Mouse (Mus musculus): ENCODE results near the gene Rhoc. TPM values are rescaled to one million over a fixed set of nuclear protein-coding genes. Genes with fewer than 3 reads are reported as not detected.
A peak's percentile ranks its signal among the peaks of the same experiment; 100 is the strongest.

The Rhoc gene
- polyA plus RNA-seq, 1 experiment from 2014 or later = 62.4 TPM

DNA sequence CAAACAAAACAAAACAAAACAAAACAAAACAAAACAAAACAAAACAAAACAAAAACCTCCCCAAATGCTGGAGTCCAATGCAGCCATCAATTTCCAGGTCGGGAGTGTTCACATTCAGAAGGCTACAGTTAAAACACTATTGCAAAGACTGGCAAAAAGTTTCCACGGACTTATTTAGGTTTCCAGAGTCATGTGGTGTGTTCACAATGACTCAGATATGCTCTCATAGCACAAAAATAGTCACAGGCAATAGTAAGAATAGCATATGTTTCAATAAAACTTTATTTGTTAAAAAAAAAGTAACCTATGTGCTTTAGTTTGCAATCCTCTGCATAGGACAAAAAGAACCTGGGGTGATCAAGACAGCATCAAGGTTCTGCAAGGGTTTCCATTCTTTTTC, 21.0 kb upstream of the Rhoc start:
- Histone ChIP-seq H3K36me3 (ENCODE audit: control insufficient read depth, insufficient read depth, low read length) (no peaks in the 10 kb centered on the region), H3K4me1 (ENCODE audit: control insufficient read depth, insufficient read depth, low read length) (no peaks in the 10 kb centered on the region), H3K4me3 (ENCODE audit: low read depth, low read length) (no peak overlapping the region), H3K9ac (ENCODE audit: low read length) (no peak overlapping the region), H3K27me3 (replicated peaks; ENCODE audit: control insufficient read depth, insufficient read depth, low read length) (no peaks in the 10 kb centered on the region), H3K4me2 (ENCODE audit: low read length) (no peak overlapping the region), H3K27ac (ENCODE audit: low read depth, low read length) (no peak overlapping the region), H3K9me3 (replicated peaks; ENCODE audit: control insufficient read depth, low read length) (no peaks in the 10 kb centered on the region)
- 64% methylated on average over 2 of the region's 2 CpGs for WGBS
- no peak for DNase-seq (ENCODE audit: low spot score)
- ATAC-seq = no peak

DNA sequence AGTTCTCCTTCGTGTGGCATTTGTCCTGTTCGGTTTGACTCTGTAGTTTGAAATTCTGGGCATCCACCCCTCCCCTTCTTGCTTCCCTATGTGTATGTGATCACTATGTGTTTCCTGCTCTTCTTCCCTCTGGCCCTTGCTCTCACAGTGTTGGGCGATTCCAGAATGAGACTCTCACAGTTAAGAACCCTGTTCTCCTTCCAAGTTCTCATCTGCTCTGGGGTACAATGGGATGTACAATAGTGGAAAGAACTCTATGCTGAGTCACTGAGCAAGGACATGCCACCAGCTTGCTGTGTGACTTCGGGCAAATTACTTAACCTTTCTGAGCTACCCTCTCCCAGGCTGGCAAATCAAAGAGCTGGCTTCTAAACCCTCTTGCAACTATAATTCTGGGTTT, 20.5 kb upstream of the Rhoc start:
- no peaks in the 10 kb centered on the region for H3K9me3 ChIP-seq (replicated peaks; ENCODE audit: control insufficient read depth, low read length)
- DNase-seq (ENCODE audit: low spot score) (no peak), ATAC-seq (no peak)
- no peaks in the 10 kb centered on the region for H3K36me3 ChIP-seq (ENCODE audit: control insufficient read depth, insufficient read depth, low read length)
- H3K4me1 ChIP-seq (ENCODE audit: control insufficient read depth, insufficient read depth, low read length) = no peaks in the 10 kb centered on the region
- no peak overlapping the region for H3K9ac ChIP-seq (ENCODE audit: low read length)
- H3K4me2 ChIP-seq (ENCODE audit: low read length) = no peak overlapping the region
- WGBS = 75% methylated on average over 4 of the region's 4 CpGs
- H3K4me3 ChIP-seq (ENCODE audit: low read depth, low read length) = no peak overlapping the region
- H3K27ac ChIP-seq (ENCODE audit: low read depth, low read length) = no peak overlapping the region
- no peaks in the 10 kb centered on the region for H3K27me3 ChIP-seq (replicated peaks; ENCODE audit: control insufficient read depth, insufficient read depth, low read length)

DNA sequence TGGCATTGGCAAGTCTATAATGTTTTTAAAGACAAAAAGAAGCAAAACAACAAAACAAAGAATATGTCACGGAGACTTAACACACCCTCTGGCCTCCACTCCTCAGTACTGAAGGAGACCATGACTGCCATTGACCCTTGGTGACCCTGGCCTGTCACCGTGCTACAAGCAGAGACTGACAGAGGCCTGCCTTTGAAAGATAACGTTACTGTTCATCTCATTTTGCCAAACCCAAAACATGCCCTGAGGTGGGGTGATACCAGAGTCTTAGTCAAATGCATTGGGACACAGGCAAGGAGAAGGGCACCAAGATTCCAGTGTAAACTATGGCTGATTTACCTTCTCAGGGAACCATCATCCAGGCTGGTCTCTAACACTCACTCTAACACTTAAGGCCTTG, 19.0 kb upstream of the Rhoc start:
- DNase-seq (ENCODE audit: low spot score) (no peak), ATAC-seq (no peak)
- Histone ChIP-seq H3K27ac (ENCODE audit: low read depth, low read length) (no peak overlapping the region), H3K36me3 (ENCODE audit: control insufficient read depth, insufficient read depth, low read length) (no peaks in the 10 kb centered on the region), H3K9me3 (replicated peaks; ENCODE audit: control insufficient read depth, low read length) (no peaks in the 10 kb centered on the region), H3K4me2 (ENCODE audit: low read length) (no peak overlapping the region), H3K4me1 (ENCODE audit: control insufficient read depth, insufficient read depth, low read length) (no peaks in the 10 kb centered on the region), H3K27me3 (replicated peaks; ENCODE audit: control insufficient read depth, insufficient read depth, low read length) (no peaks in the 10 kb centered on the region), H3K9ac (ENCODE audit: low read length) (no peak overlapping the region), H3K4me3 (ENCODE audit: low read depth, low read length) (no peak overlapping the region)
- 78% methylated on average over 3 of the region's 3 CpGs for WGBS

DNA sequence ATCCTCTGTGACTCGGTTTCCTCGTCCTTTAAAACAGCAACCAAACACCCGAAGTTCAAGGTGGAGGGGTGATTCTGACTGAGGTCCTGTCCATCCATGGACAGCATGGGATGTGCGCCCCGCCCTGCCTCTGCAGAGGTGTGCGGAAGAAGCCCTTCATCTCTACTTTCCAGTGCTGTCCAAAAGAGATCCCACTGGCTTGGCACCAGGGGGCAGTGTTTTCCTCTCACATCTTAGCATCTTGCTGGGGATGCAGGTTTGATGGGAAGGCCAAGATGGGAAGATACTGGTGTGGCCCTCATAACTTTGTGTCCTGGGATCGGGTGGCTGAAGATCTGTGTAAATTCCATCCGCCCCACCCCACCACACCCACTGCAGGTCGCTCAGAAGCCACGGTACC, 18.1 kb upstream of the Rhoc start:
- ATAC-seq (no peak), DNase-seq (ENCODE audit: low spot score) (no peak)
- no peaks in the 10 kb centered on the region for H3K27me3 ChIP-seq (replicated peaks; ENCODE audit: control insufficient read depth, insufficient read depth, low read length)
- H3K4me1 ChIP-seq (ENCODE audit: control insufficient read depth, insufficient read depth, low read length) = no peaks in the 10 kb centered on the region
- H3K9me3 ChIP-seq (replicated peaks; ENCODE audit: control insufficient read depth, low read length) = no peaks in the 10 kb centered on the region
- H3K4me2 ChIP-seq (ENCODE audit: low read length) = no peak overlapping the region
- WGBS = 61% methylated on average over 10 of the region's 10 CpGs
- no peaks in the 10 kb centered on the region for H3K36me3 ChIP-seq (ENCODE audit: control insufficient read depth, insufficient read depth, low read length)
- H3K9ac ChIP-seq (ENCODE audit: low read length) = no peak overlapping the region
- no peak overlapping the region for H3K4me3 ChIP-seq (ENCODE audit: low read depth, low read length)
- no peak overlapping the region for H3K27ac ChIP-seq (ENCODE audit: low read depth, low read length)

DNA sequence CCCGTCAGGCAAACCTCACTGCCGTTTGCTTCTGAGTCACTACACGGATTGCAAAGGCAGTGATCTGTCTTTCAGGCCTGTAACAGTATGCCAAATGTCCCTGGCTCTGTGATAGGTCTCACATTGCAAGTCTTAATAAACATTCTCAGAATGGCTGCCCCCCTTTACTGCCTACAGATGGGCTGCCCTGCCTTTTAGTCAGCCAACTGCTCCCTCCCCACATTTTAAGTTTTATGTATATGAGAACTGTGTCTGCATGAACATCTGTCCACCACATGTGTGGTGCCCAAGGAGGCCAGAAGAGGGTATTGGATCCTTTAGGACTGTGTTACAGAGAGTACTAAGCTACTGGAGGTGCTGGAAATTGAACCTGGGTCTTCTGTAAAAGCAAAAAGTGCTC, 17.3 kb upstream of the Rhoc start:
- ATAC-seq (no peak), DNase-seq (ENCODE audit: low spot score) (no peak)
- Histone ChIP-seq H3K4me1 (ENCODE audit: control insufficient read depth, insufficient read depth, low read length) (no peaks in the 10 kb centered on the region), H3K27ac (ENCODE audit: low read depth, low read length) (no peak overlapping the region), H3K4me3 (ENCODE audit: low read depth, low read length) (no peak overlapping the region), H3K27me3 (replicated peaks; ENCODE audit: control insufficient read depth, insufficient read depth, low read length) (peaks cover under 1% of the 10 kb centered on the region; the same call in 1 of the 2 replicates), H3K9me3 (replicated peaks; ENCODE audit: control insufficient read depth, low read length) (no peaks in the 10 kb centered on the region), H3K9ac (ENCODE audit: low read length) (no peak overlapping the region), H3K4me2 (ENCODE audit: low read length) (no peak overlapping the region), H3K36me3 (ENCODE audit: control insufficient read depth, insufficient read depth, low read length) (no peaks in the 10 kb centered on the region)
- 81% methylated on average over 3 of the region's 3 CpGs for WGBS

DNA sequence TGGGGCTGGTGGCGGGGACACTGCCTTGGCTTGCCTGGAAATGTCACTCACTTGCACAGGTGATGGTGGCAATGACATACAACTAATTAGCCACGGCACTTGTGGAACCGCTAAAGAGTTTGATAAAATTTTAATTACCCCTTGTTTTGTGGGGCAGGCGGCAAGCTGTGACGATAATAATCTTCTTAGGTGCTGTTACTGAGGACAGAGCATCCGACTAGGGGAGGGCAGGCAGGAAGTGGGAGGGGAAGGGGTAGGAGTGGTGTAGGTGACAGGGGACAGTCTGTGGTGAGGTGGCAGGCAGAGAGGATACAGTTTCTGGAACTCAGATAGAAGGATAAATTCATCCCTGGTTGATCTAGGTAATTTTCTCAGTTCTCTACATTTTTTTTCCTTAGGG, 16.7 kb upstream of the Rhoc start:
- Histone ChIP-seq H3K4me3 (ENCODE audit: low read depth, low read length) (no peak overlapping the region), H3K4me1 (ENCODE audit: control insufficient read depth, insufficient read depth, low read length) (no peaks in the 10 kb centered on the region), H3K4me2 (ENCODE audit: low read length) (no peak overlapping the region), H3K27ac (ENCODE audit: low read depth, low read length) (no peak overlapping the region), H3K36me3 (ENCODE audit: control insufficient read depth, insufficient read depth, low read length) (no peaks in the 10 kb centered on the region), H3K9ac (ENCODE audit: low read length) (no peak overlapping the region), H3K27me3 (replicated peaks; ENCODE audit: control insufficient read depth, insufficient read depth, low read length) (peaks cover 6% of the 10 kb centered on the region), H3K9me3 (replicated peaks; ENCODE audit: control insufficient read depth, low read length) (no peaks in the 10 kb centered on the region)
- 39% methylated on average over 6 of the region's 6 CpGs for WGBS
- no peak for ATAC-seq
- DNase-seq (ENCODE audit: low spot score) = no peak

DNA sequence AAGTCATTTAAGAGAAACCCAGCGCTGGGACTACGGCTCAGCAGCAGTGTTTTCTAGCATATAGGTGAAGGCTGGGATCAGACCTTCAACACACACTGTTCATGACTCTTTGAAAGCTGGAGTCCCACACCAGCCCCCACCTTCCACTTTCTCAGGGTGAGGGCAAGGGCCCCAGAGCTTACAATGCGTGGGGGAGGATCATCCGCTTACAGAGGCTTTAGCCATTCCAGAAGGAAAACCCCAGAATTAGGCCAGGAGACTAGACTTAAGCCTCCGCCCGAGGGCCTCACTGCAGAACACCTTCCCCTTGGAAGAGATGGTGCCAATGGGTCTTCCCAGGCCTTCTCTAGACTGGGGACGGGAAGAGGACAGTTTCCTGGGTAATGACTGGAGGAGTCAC, 14.9 kb upstream of the Rhoc start:
- Histone ChIP-seq H3K27me3 (replicated peaks; ENCODE audit: control insufficient read depth, insufficient read depth, low read length) (peaks cover 16% of the 10 kb centered on the region), H3K4me2 (ENCODE audit: low read length) (no peak overlapping the region), H3K9ac (ENCODE audit: low read length) (no peak overlapping the region), H3K36me3 (ENCODE audit: control insufficient read depth, insufficient read depth, low read length) (no peaks in the 10 kb centered on the region), H3K4me3 (ENCODE audit: low read depth, low read length) (no peak overlapping the region), H3K9me3 (replicated peaks; ENCODE audit: control insufficient read depth, low read length) (no peaks in the 10 kb centered on the region), H3K4me1 (ENCODE audit: control insufficient read depth, insufficient read depth, low read length) (no peaks in the 10 kb centered on the region), H3K27ac (ENCODE audit: low read depth, low read length) (no peak overlapping the region)
- ATAC-seq (no peak), DNase-seq (ENCODE audit: low spot score) (no peak)
- WGBS = 69% methylated on average over 7 of the region's 7 CpGs

DNA sequence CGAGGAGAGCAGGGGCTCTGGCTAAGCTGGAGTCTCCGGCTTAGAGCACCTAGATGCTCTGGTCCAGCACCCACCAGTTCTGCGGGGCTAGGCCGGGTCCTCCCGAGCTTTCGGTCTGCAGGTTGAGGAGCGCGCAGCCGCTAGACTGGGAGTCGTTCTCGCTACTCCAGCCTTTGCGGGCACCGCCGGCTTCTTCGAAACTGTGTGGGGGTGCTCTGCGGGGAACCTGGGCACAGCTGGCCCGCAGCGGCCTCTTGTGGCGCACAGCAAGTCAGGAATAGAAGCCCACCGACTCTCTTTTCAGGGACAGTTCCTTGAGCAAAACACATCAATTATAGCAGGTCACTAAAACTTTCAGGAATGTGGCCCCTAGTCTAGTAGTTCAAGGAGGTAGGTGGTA, 10.8 kb upstream of the Rhoc start:
- Histone ChIP-seq H3K4me1 (ENCODE audit: control insufficient read depth, insufficient read depth, low read length) (peaks cover 10% of the 10 kb centered on the region), H3K4me2 (ENCODE audit: low read length) (peak overlapping the region; percentile 50)

DNA sequence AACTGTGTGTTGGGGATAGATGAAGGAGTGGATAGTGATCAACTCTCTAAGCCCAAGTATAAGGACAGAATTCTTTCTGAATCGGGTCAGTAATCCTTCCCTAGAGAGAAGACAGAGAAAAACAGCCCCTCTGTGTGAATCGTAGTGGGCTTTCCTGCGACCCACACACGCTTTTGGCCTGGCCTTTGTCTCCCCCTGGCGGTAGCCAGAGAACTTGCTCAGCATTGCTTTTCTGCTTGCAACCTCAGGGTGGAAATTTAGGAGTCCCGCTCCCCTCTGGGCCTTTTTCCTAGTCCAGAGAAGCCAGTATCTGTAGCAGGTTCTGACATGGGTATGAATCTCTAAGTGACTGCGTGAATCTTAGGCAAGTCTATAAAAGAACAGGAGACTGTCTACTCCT, 8.2 kb upstream of the Rhoc start:
- DNase-seq (ENCODE audit: low spot score) = peak; percentile 85
- 0% methylated on average over 7 of the region's 7 CpGs for WGBS
- Histone ChIP-seq H3K9me3 (replicated peaks; ENCODE audit: control insufficient read depth, low read length) (no peaks in the 10 kb centered on the region), H3K4me3 (ENCODE audit: low read depth, low read length) (no peak overlapping the region), H3K27me3 (replicated peaks; ENCODE audit: control insufficient read depth, insufficient read depth, low read length) (peaks cover 67% of the 10 kb centered on the region), H3K36me3 (ENCODE audit: control insufficient read depth, insufficient read depth, low read length) (no peaks in the 10 kb centered on the region), H3K9ac (ENCODE audit: low read length) (no peak overlapping the region), H3K27ac (ENCODE audit: low read depth, low read length) (no peak overlapping the region), H3K4me1 (ENCODE audit: control insufficient read depth, insufficient read depth, low read length) (peaks cover 10% of the 10 kb centered on the region), H3K4me2 (ENCODE audit: low read length) (no peak overlapping the region)
- ATAC-seq = peak; percentile 27; the same call in 1 of the 2 replicates

More for the DNA sequence above, 10.8 kb upstream of the Rhoc start:
- Histone ChIP-seq H3K27me3 (replicated peaks; ENCODE audit: control insufficient read depth, insufficient read depth, low read length) (peaks cover 49% of the 10 kb centered on the region), H3K9ac (ENCODE audit: low read length) (peak overlapping the region; percentile 29; the same call in 1 of the 2 replicates), H3K4me3 (ENCODE audit: low read depth, low read length) (peak overlapping the region; percentile 22), H3K36me3 (ENCODE audit: control insufficient read depth, insufficient read depth, low read length) (no peaks in the 10 kb centered on the region), H3K9me3 (replicated peaks; ENCODE audit: control insufficient read depth, low read length) (no peaks in the 10 kb centered on the region), H3K27ac (ENCODE audit: low read depth, low read length) (no peak overlapping the region)
- DNase-seq (ENCODE audit: low spot score) (peak; percentile 71), ATAC-seq (peak; percentile 24; the same call in 1 of the 2 replicates)
- under 1% methylated on average over 20 of the region's 20 CpGs for WGBS
